Mouse (Mus musculus): Measurements from ENCODE around the gene Cacng6. TPM values are rescaled to one million over a fixed set of nuclear protein-coding genes. Genes with fewer than 3 reads are reported as not detected.
A peak's percentile ranks its signal among the peaks of the same experiment; 100 is the strongest.

The Cacng6 gene
- polyA plus RNA-seq, 1 experiment from 2014 or later, result 0.13 TPM

GRCm38 (mm10) chr7:3481948-3482608 is 58.1 kb downstream of the Cacng6 start:
- no peak overlapping the region for H3K27ac ChIP-seq
- 92% methylated on average over 6 of the region's 6 CpGs for whole genome bisulfite sequencing
- no peak overlapping the region for H3K4me2 ChIP-seq
- H3K9me3 ChIP-seq, result no peaks in the 10 kb centered on the region
- no peaks in the 10 kb centered on the region for H3K36me3 ChIP-seq
- no peaks in the 10 kb centered on the region for H3K4me1 ChIP-seq (replicated peaks)
- H3K9ac ChIP-seq, result no peak overlapping the region
- no peak for ATAC-seq (ENCODE audit: low FRiP score)
- H3K4me3 ChIP-seq, result no peak overlapping the region
- no peaks in the 10 kb centered on the region for H3K27me3 ChIP-seq

Small RNA genes lying within 50 kb of the gene (microRNA-seq; reads per million reads assigned to microRNA genes)
- 19.3 reads per million, percentile 30 among the genes with 10 or more reads in this experiment for gene Gm23450

Other genes with a start within 250 kb of the Cacng6 start
- gene Nlrp12, start 174.5 kb upstream of the Cacng6 start, polyA plus RNA-seq (2015; fragmentation: Nextera tagmentation; extraction: Ambion mirVana), result 0.05 TPM in 1 of 2 replicates, not detected in the other
- 29.0 and 29.8 TPM in 2 replicates for gene Myadm, start 135.1 kb upstream of the Cacng6 start, polyA plus RNA-seq (2015; fragmentation: Nextera tagmentation; extraction: Ambion mirVana)
- 0.81 and 0.83 TPM in 2 replicates for gene Prkcg, start 135.0 kb upstream of the Cacng6 start, polyA plus RNA-seq (2015; fragmentation: Nextera tagmentation; extraction: Ambion mirVana)
- 4.3 and 4.7 TPM in 2 replicates for gene Cacng7, start 91.2 kb upstream of the Cacng6 start, polyA plus RNA-seq (2015; fragmentation: Nextera tagmentation; extraction: Ambion mirVana)
- 12.4 and 12.9 TPM in 2 replicates for gene Cacng8, start 33.5 kb upstream of the Cacng6 start, polyA plus RNA-seq (2015; fragmentation: Nextera tagmentation; extraction: Ambion mirVana)
- not detected in 2 replicates for gene Tarm1, start 78.4 kb downstream of the Cacng6 start, polyA plus RNA-seq (2015; fragmentation: Nextera tagmentation; extraction: Ambion mirVana)
- gene Oscar, start 192.0 kb downstream of the Cacng6 start, polyA plus RNA-seq (2015; fragmentation: Nextera tagmentation; extraction: Ambion mirVana), result 0.35 and 0.39 TPM in 2 replicates
- gene Ndufa3, start 193.2 kb downstream of the Cacng6 start, polyA plus RNA-seq (2015; fragmentation: Nextera tagmentation; extraction: Ambion mirVana), result 481 and 487 TPM in 2 replicates
- 32.9 and 37.4 TPM in 2 replicates for gene Tfpt, start 205.7 kb downstream of the Cacng6 start, polyA plus RNA-seq (2015; fragmentation: Nextera tagmentation; extraction: Ambion mirVana)
- 99.1 and 105 TPM in 2 replicates for gene Prpf31, start 205.8 kb downstream of the Cacng6 start, polyA plus RNA-seq (2015; fragmentation: Nextera tagmentation; extraction: Ambion mirVana)
- 47.1 and 49.9 TPM in 2 replicates for gene Cnot3, start 221.1 kb downstream of the Cacng6 start, polyA plus RNA-seq (2015; fragmentation: Nextera tagmentation; extraction: Ambion mirVana)
- gene Leng1, start 241.6 kb downstream of the Cacng6 start, polyA plus RNA-seq (2015; fragmentation: Nextera tagmentation; extraction: Ambion mirVana), result 15.8 and 16.3 TPM in 2 replicates

Measured in hindbrain, embryonic 13.5 days (tissue).